Mouse (Mus musculus): ENCODE results near the gene Cntnap2.

- no peak for TF ChIP-seq EP300 (IDR thresholded peaks at IDR 0.05; ENCODE audit: low read depth)
- TF ChIP-seq CTCF (IDR thresholded peaks at IDR 0.05; ENCODE audit: low read depth), result no peak
Measured at GRCm38 (mm10) chr6:45589084-45589483, 529.9 kb downstream of the Cntnap2 start.
